Mouse (Mus musculus) bone marrow, adult 2 months (tissue): ENCODE data around the gene Rybp. TPM values are rescaled to one million over a fixed set of nuclear protein-coding genes. Genes with fewer than 3 reads are reported as not detected.

Experiments
- H3K27ac ChIP-seq: fragments of 200-500 bp; 2 replicates; pipeline ENCODE4 v1.5.1; 2012; ENCODE audit warnings: low read depth, mild to moderate bottlenecking, control low read depth, inconsistent platforms, low read length; ENCODE audit not compliant: control insufficient read depth, poor library complexity, insufficient read depth
- H3K4me1 ChIP-seq: fragments of 200-500 bp; 2 replicates; pipeline ENCODE4 v1.6.1; 2011; ENCODE audit warnings: low read length; ENCODE audit not compliant: control insufficient read depth, insufficient read depth
- H3K4me3 ChIP-seq: fragments of 200-500 bp; replicated peaks from 2 replicates; pipeline ENCODE3; 2011; ENCODE audit warnings: mild to moderate bottlenecking, low read depth, low read length, control low read depth; ENCODE audit not compliant: control insufficient read depth
- CTCF ChIP-seq: fragments of 200-500 bp; IDR thresholded peaks from 2 replicates; pipeline ENCODE4 v1.5.1; 2011; ENCODE audit warnings: low read length, control low read depth; ENCODE audit not compliant: control insufficient read depth, insufficient read depth
- POLR2A ChIP-seq: fragments of 200-500 bp; IDR thresholded peaks from 2 replicates; pipeline ENCODE4 v1.6.1; 2011; ENCODE audit warnings: low read depth, mild to moderate bottlenecking, control low read depth, low read length, borderline replicate concordance; ENCODE audit not compliant: control insufficient read depth
- WGBS: fragments of 180-500 bp; shearing (Covaris S2); methylation state at CpG from one replicate; pipeline ENCODE4 v1.1.7; 2018; 5-methylcytosine and 5-hydroxymethylcytosine counted together
- polyA plus RNA-seq: library from polyadenylated mRNA; stranded (reverse); fragments of >200 nt; gene quantifications from 2 replicates; pipeline ENCODE4 v1.2.4, GENCODE M21; 2011; ENCODE audit warnings: low replicate concordance; ENCODE audit not compliant: missing spikeins, insufficient read depth, insufficient read length

The Rybp gene
- polyA plus RNA-seq, 1 experiment: 23.5 TPM

DNA sequence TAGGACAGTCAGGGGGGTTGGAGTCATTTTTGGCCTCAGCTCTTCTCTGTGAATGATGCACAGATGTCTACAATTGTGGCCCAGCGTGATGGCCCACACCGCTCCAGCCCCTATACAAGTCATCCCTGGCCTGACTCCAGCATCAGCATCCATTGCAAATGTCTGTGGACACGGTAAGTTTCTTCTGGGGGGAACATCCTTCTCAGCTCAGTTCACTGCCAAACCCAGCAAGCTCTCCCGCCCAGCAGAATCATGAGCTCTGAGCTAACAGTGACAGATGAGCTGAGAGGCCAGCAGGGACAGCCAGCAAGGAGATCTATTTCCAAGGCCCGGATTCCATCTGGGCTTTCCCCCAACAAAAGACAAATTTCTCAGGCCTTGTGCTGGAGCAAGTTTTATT lies 90.2 kb downstream of the Rybp start:
- H3K4me3 ChIP-seq: no peak overlapping the region
- 89% methylated on average over 5 of the region's 5 CpGs for WGBS
- no peak for TF ChIP-seq CTCF
- no peak overlapping the region for H3K27ac ChIP-seq
- H3K4me1 ChIP-seq: no peaks in the 10 kb centered on the region; the same call in 1 of the 2 replicates

DNA sequence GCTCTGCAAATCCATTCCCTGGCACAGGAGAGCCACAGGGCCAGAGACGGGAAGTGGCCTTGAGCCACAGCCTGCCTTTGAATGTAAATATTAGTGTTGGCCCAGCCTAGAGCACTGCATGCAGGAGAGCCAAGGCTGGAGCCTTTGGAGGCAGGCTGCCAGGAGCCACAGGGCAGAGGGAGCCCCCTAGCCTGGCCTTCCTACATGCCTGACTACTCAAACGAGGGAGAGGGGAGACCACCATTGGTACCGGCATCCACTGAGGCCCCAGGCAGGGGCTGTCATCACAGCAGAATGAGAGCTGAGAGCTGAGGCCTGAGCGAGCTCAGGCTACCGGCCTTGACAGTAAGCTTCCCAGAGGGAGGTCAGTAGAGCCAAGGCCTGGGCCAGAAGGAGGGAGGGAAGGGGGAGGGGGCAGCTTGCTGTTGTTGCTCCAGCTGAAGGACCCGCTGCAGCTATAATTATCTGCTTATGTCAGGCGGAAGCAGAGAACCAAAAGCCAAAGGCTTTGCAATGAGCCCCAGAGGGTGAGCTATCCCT lies 91.3 kb downstream of the Rybp start:
- TF ChIP-seq POLR2A (no peak), CTCF (no peak)
- no peak overlapping the region for H3K27ac ChIP-seq
- 65% methylated on average over 7 of the region's 7 CpGs for WGBS
- H3K4me1 ChIP-seq: no peaks in the 10 kb centered on the region; the same call in 1 of the 2 replicates
- no peak overlapping the region for H3K4me3 ChIP-seq

GRCm38 (mm10) chr6:100195091-100195490 lies 92.2 kb downstream of the Rybp start:
- 67% methylated on average over 5 of the region's 5 CpGs for WGBS
- TF ChIP-seq POLR2A: no peak
- no peak for TF ChIP-seq CTCF
- no peak overlapping the region for H3K27ac ChIP-seq
- no peak overlapping the region for H3K4me3 ChIP-seq
- no peaks in the 10 kb centered on the region; the same call in 1 of the 2 replicates for H3K4me1 ChIP-seq

- Histone ChIP-seq H3K4me3 (no peak overlapping the region), H3K27ac (no peak overlapping the region), H3K4me1 (no peaks in the 10 kb centered on the region; the same call in 1 of the 2 replicates)
- WGBS: 89% methylated on average over 7 of the region's 7 CpGs
- TF ChIP-seq POLR2A: no peak
- TF ChIP-seq CTCF: no peak
Observed at GRCm38 (mm10) chr6:100193760-100194159, 93.5 kb downstream of the Rybp start.

- no peak overlapping the region for H3K27ac ChIP-seq
- WGBS: 39% methylated on average over 4 of the region's 4 CpGs
- TF ChIP-seq POLR2A: no peak
- TF ChIP-seq CTCF: no peak
- H3K4me3 ChIP-seq: no peak overlapping the region
- H3K4me1 ChIP-seq: no peaks in the 10 kb centered on the region; the same call in 1 of the 2 replicates
Observed at GRCm38 (mm10) chr6:100192691-100193229, 94.5 kb downstream of the Rybp start.

DNA sequence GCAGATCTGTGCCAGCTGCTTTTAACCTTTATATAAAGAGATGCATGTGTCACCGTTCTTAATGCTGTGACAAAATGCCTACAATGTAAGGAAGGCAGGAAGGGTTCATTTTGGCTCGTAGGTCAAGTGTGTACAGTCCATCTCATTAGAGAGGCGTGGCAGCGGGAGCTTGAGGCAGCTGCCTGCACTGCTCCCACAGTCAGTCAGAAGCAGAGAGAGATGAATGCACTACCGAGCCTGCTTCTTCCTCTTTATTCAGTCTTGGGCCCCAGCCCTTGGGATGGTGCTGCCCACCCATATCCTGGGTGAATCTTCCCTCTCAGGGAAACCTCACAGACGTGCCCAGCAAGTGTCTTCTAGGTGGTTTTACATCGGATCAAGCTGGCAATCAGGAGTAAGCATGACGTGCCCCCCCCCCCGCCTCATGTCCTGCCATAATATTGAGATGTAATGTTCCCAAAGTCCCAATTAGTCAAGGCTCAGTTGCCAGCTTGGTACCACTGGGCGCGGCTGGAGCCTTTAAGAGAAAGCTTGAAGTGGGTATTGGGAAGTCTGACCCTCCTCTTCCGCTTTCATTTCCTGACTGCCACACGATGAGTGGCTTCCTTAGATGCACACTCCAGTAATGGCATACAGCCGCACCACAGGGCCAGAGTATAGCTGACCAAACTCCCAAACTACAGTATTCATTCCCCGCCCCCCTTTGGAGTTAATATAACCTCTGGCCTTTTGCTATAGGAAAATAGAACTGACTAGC lies 96.3 kb downstream of the Rybp start:
- WGBS: 58% methylated on average over 15 of the region's 15 CpGs
- Histone ChIP-seq H3K27ac (no peak overlapping the region), H3K4me3 (no peak overlapping the region), H3K4me1 (no peaks in the 10 kb centered on the region; the same call in 1 of the 2 replicates)
- no peak for TF ChIP-seq POLR2A
- TF ChIP-seq CTCF: no peak

- 67% methylated on average over 10 of the region's 10 CpGs for WGBS
- Histone ChIP-seq H3K4me3 (no peak overlapping the region), H3K27ac (no peak overlapping the region), H3K4me1 (no peaks in the 10 kb centered on the region; the same call in 1 of the 2 replicates)
- no peak for TF ChIP-seq CTCF
- no peak for TF ChIP-seq POLR2A
Observed at GRCm38 (mm10) chr6:100190310-100190709, 97.0 kb downstream of the Rybp start.

GRCm38 (mm10) chr6:100188883-100189743 lies 98.2 kb downstream of the Rybp start:
- WGBS: 53% methylated on average over 7 of the region's 7 CpGs
- H3K4me3 ChIP-seq: no peak overlapping the region
- TF ChIP-seq POLR2A (no peak), CTCF (no peak)
- no peak overlapping the region for H3K27ac ChIP-seq
- H3K4me1 ChIP-seq: no peaks in the 10 kb centered on the region; the same call in 1 of the 2 replicates
